Mouse (Mus musculus) thymus, postnatal 4 days (tissue): ENCODE measurements around the gene Nexn.

ENCODE experiments used
- DNase-seq: peaks from one replicate; pipeline ENCODE4 v3.0.0; 2021

The Nexn gene

GRCm38 (mm10) chr3:152192238-152192931 is 73.8 kb downstream of the Nexn start:
- DNase-seq: no peak

- DNase-seq: no peak
Measured at GRCm38 (mm10) chr3:152191791-152192237, 74.3 kb downstream of the Nexn start.

GRCm38 (mm10) chr3:152190679-152191477 is 75.3 kb downstream of the Nexn start:
- no peak for DNase-seq

- DNase-seq: no peak
Measured at GRCm38 (mm10) chr3:152189306-152189705, 76.8 kb downstream of the Nexn start.
